Mouse (Mus musculus): ENCODE measurements around the gene Gata3. TPM values are rescaled to one million over a fixed set of nuclear protein-coding genes. Genes with fewer than 3 reads are reported as not detected.

Gata3 gene
- total and polyA plus RNA-seq, 2 experiments from 2014 or later: 0.48 to 1.8 TPM

- Histone ChIP-seq H3K4me3 (ENCODE audit: low read depth, low read length) (no peak overlapping the region), H3K27me3 (ENCODE audit: insufficient read depth, low read length) (peaks cover 61% of the 10 kb centered on the region), H3K27ac (ENCODE audit: low read depth, low read length) (no peak overlapping the region), H3K4me1 (ENCODE audit: insufficient read depth) (no peaks in the 10 kb centered on the region), H3K9ac (no peak overlapping the region), H3K9me3 (ENCODE audit: low read length) (no peaks in the 10 kb centered on the region), H3K4me2 (ENCODE audit: low read depth) (no peak overlapping the region), H3K36me3 (ENCODE audit: insufficient read depth) (no peaks in the 10 kb centered on the region)
- no peak for DNase-seq
- TF ChIP-seq CTCF (IDR thresholded peaks at IDR 0.05; ENCODE audit: low read depth): no peak
- WGBS: 27% methylated on average over 4 of the region's 4 CpGs
- ATAC-seq: no peak
Observed at GRCm38 (mm10) chr2:9871141-9871716, 18.6 kb downstream of the Gata3 start.

DNA sequence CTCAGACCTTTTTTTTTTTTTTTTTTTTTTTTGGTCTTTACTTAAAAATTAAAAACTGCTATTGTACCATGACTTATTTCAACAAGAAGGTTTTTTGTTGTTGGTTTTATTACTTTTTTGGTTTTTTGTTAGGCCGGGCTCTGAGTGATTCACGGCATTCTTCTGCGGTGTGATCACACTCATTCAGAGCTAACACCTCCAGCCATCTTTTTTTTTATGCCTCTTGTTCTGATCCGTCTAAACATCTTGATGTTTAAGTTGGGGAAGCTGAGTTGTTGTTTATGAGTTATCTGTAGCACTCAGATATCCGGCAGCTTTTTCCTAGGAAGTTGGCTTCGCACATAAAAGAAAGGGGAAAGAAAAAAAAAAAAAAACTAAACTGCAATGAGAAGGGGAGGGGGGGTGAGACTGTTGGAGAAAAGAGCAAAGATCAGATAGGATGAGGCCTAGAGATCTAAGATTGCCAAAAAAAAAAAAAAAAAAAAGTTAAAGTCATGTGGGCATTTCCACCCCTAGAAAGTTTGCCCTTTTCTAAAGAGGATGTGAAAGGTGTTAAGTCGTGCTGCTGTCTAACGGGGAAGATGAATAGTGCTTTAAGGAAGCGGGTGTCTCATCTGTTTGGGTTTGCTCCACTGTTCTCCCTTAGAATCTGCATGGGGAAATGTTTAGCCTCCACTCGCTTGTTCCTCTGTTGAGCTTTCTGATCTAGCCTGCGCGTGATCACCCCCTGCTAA is 22.6 kb downstream of the Gata3 start:
- WGBS: 80% methylated on average over 12 of the region's 12 CpGs
- no peak for DNase-seq
- peaks cover 25% of the 10 kb centered on the region for H3K27me3 ChIP-seq (ENCODE audit: insufficient read depth, low read length)
- no peak overlapping the region for H3K4me3 ChIP-seq (ENCODE audit: low read depth, low read length)
- H3K9ac ChIP-seq: no peak overlapping the region
- TF ChIP-seq CTCF (IDR thresholded peaks at IDR 0.05; ENCODE audit: low read depth): no peak
- H3K9me3 ChIP-seq (ENCODE audit: low read length): no peaks in the 10 kb centered on the region
- H3K4me2 ChIP-seq (ENCODE audit: low read depth): no peak overlapping the region
- H3K36me3 ChIP-seq (ENCODE audit: insufficient read depth): no peaks in the 10 kb centered on the region
- no peak overlapping the region for H3K27ac ChIP-seq (ENCODE audit: low read depth, low read length)
- no peaks in the 10 kb centered on the region for H3K4me1 ChIP-seq (ENCODE audit: insufficient read depth)
- ATAC-seq: no peak

- H3K9me3 ChIP-seq (ENCODE audit: low read length): no peaks in the 10 kb centered on the region
- H3K36me3 ChIP-seq (ENCODE audit: insufficient read depth): no peaks in the 10 kb centered on the region
- no peak overlapping the region for H3K9ac ChIP-seq
- H3K27me3 ChIP-seq (ENCODE audit: insufficient read depth, low read length): no peaks in the 10 kb centered on the region
- no peak for DNase-seq
- no peaks in the 10 kb centered on the region for H3K4me1 ChIP-seq (ENCODE audit: insufficient read depth)
- no peak overlapping the region for H3K27ac ChIP-seq (ENCODE audit: low read depth, low read length)
- H3K4me3 ChIP-seq (ENCODE audit: low read depth, low read length): no peak overlapping the region
- TF ChIP-seq CTCF (IDR thresholded peaks at IDR 0.05; ENCODE audit: low read depth): no peak
- ATAC-seq: no peak
- H3K4me2 ChIP-seq (ENCODE audit: low read depth): no peak overlapping the region
- WGBS: 76% methylated on average over 5 of the region's 5 CpGs
Observed at GRCm38 (mm10) chr2:9860698-9861097, 29.1 kb downstream of the Gata3 start.

GRCm38 (mm10) chr2:9855861-9856260 is 34.0 kb downstream of the Gata3 start:
- Histone ChIP-seq H3K27me3 (ENCODE audit: insufficient read depth, low read length) (no peaks in the 10 kb centered on the region), H3K36me3 (ENCODE audit: insufficient read depth) (no peaks in the 10 kb centered on the region), H3K9me3 (ENCODE audit: low read length) (no peaks in the 10 kb centered on the region), H3K27ac (ENCODE audit: low read depth, low read length) (no peak overlapping the region), H3K4me3 (ENCODE audit: low read depth, low read length) (no peak overlapping the region), H3K9ac (no peak overlapping the region), H3K4me2 (ENCODE audit: low read depth) (no peak overlapping the region), H3K4me1 (ENCODE audit: insufficient read depth) (no peaks in the 10 kb centered on the region)
- ATAC-seq: no peak
- no peak for DNase-seq
- 17% methylated on average over 4 of the region's 4 CpGs for WGBS
- TF ChIP-seq CTCF (IDR thresholded peaks at IDR 0.05; ENCODE audit: low read depth): no peak

- Histone ChIP-seq H3K9me3 (ENCODE audit: low read length) (no peaks in the 10 kb centered on the region), H3K27ac (ENCODE audit: low read depth, low read length) (no peak overlapping the region), H3K4me2 (ENCODE audit: low read depth) (no peak overlapping the region), H3K27me3 (ENCODE audit: insufficient read depth, low read length) (no peaks in the 10 kb centered on the region), H3K36me3 (ENCODE audit: insufficient read depth) (no peaks in the 10 kb centered on the region), H3K9ac (no peak overlapping the region), H3K4me3 (ENCODE audit: low read depth, low read length) (no peak overlapping the region), H3K4me1 (ENCODE audit: insufficient read depth) (no peaks in the 10 kb centered on the region)
- TF ChIP-seq CTCF (IDR thresholded peaks at IDR 0.05; ENCODE audit: low read depth): no peak
- no peak for ATAC-seq
- WGBS: 43% methylated on average over 13 of the region's 13 CpGs
- no peak for DNase-seq
Observed at GRCm38 (mm10) chr2:9852851-9853576, 36.8 kb downstream of the Gata3 start.

DNA sequence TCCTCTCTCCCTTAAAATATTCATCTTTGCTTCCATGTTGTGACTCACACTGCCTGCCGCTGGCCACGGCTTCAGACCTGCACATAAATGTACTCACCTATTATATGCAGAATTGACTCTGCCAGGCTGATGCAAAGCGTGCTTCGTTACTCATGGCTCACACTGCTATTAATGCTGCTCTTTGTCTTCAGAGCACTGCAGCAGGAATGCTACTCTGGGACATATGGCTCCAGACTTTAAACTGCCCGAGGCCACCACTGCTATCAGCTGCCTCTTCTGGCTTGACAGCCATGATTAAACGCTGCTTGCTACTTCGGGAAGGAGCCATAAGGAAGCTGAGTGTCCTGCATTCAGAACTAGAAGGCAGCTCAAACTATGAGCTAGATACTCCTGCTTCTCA is 54.6 kb downstream of the Gata3 start:
- WGBS: 40% methylated on average over 7 of the region's 7 CpGs
- Histone ChIP-seq H3K9ac (no peak overlapping the region), H3K9me3 (ENCODE audit: low read length) (no peaks in the 10 kb centered on the region), H3K36me3 (ENCODE audit: insufficient read depth) (no peaks in the 10 kb centered on the region), H3K4me3 (ENCODE audit: low read depth, low read length) (no peak overlapping the region), H3K27ac (ENCODE audit: low read depth, low read length) (no peak overlapping the region), H3K4me2 (ENCODE audit: low read depth) (no peak overlapping the region), H3K4me1 (ENCODE audit: insufficient read depth) (no peaks in the 10 kb centered on the region), H3K27me3 (ENCODE audit: insufficient read depth, low read length) (no peaks in the 10 kb centered on the region)
- DNase-seq (no peak), ATAC-seq (no peak)
- no peak for TF ChIP-seq CTCF (IDR thresholded peaks at IDR 0.05; ENCODE audit: low read depth)

GRCm38 (mm10) chr2:9833712-9834111 is 56.1 kb downstream of the Gata3 start:
- DNase-seq: no peak
- no peak for ATAC-seq
- 88% methylated on average over 7 of the region's 7 CpGs for WGBS
- Histone ChIP-seq H3K9me3 (ENCODE audit: low read length) (no peaks in the 10 kb centered on the region), H3K9ac (no peak overlapping the region), H3K4me1 (ENCODE audit: insufficient read depth) (no peaks in the 10 kb centered on the region), H3K36me3 (ENCODE audit: insufficient read depth) (no peaks in the 10 kb centered on the region), H3K4me3 (ENCODE audit: low read depth, low read length) (no peak overlapping the region), H3K27ac (ENCODE audit: low read depth, low read length) (no peak overlapping the region), H3K4me2 (ENCODE audit: low read depth) (no peak overlapping the region), H3K27me3 (ENCODE audit: insufficient read depth, low read length) (no peaks in the 10 kb centered on the region)
- no peak for TF ChIP-seq CTCF (IDR thresholded peaks at IDR 0.05; ENCODE audit: low read depth)
